8 mouse cellular contexts compared by ENCODE assay signal in genomic region chrX:12159534-12159881, GRCm38 (mm10). TPM values are rescaled to one million over a fixed set of nuclear protein-coding genes. Genes with fewer than 3 reads are reported as not detected.
DNase-seq lines count a peak whose midpoint lies in the region; ATAC-seq and TF ChIP-seq lines count a peak whose summit lies in the region.

No protein-coding gene starts in this region.

- WGBS in kidney, adult 2 months = 2% methylated on average over 9 of the region's 19 CpGs
- WGBS in forebrain, embryonic 12.5 days = under 1% methylated on average over 11 of the region's 19 CpGs
- WGBS in intestine, postnatal 0 days = 3% methylated on average over 15 of the region's 19 CpGs
- WGBS in macrophage (ENCODE audit: missing documents) = 7% methylated on average over 11 of the region's 19 CpGs

- DNase-seq in kidney, adult 2 months = peak; percentile 28
- no peak for DNase-seq in kidney, adult 11 months
- DNase-seq in NIH3T3 (ENCODE audit: low read depth) = peak; percentile 18
- DNase-seq in spleen, postnatal 36 days (ENCODE audit: low spot score in 2 of 2) = peak; percentile 47 to 55
- DNase-seq in layer of hippocampus, postnatal 36 days = no peak

- peak overlapping the region; percentile 57 for H3K9ac ChIP-seq in forebrain, embryonic 12.5 days
- peak overlapping the region; percentile 40; the same call in 1 of the 2 replicates for H3K9ac ChIP-seq in intestine, postnatal 0 days (ENCODE audit: low read depth, low read length)

- no peaks in the 10 kb centered on the region for H3K36me3 ChIP-seq in kidney, adult 2 months (ENCODE audit: control insufficient read depth, insufficient read depth, low read length)
- H3K36me3 ChIP-seq in forebrain, embryonic 12.5 days (replicated peaks) = no peaks in the 10 kb centered on the region
- H3K36me3 ChIP-seq in intestine, postnatal 0 days (ENCODE audit: control insufficient read depth, insufficient read depth) = no peaks in the 10 kb centered on the region
- H3K36me3 ChIP-seq in macrophage (ENCODE audit: inconsistent target) = no peaks in the 10 kb centered on the region

- H3K4me2 ChIP-seq in forebrain, embryonic 12.5 days = peak overlapping the region; percentile 62
- H3K4me2 ChIP-seq in intestine, postnatal 0 days (replicated peaks; ENCODE audit: low read depth) = peak overlapping the region; percentile 67

- no peak for TF ChIP-seq POLR2A in kidney, adult 2 months (IDR thresholded peaks at IDR 0.05; ENCODE audit: low read depth, low read length)

- no peak for TF ChIP-seq CTCF in kidney, adult 2 months (conservative IDR thresholded peaks at IDR 0.05; ENCODE audit: insufficient read depth, insufficient read length, low read depth, low read length)
- no peak for TF ChIP-seq CTCF in intestine, postnatal 0 days (IDR thresholded peaks at IDR 0.05; ENCODE audit: low read depth)

- ATAC-seq in forebrain, embryonic 12.5 days (ENCODE audit: low FRiP score) = no peak
- peak; percentile 11; the same call in 1 of the 2 replicates for ATAC-seq in intestine, postnatal 0 days

- peak overlapping the region; percentile 56 for H3K27ac ChIP-seq in kidney, adult 2 months (ENCODE audit: insufficient read depth, low read depth, low read length)
- H3K27ac ChIP-seq in forebrain, embryonic 12.5 days = peak overlapping the region; percentile 69
- peak overlapping the region; percentile 57 for H3K27ac ChIP-seq in intestine, postnatal 0 days (ENCODE audit: low read depth, low read length)
- no peak overlapping the region for H3K27ac ChIP-seq in macrophage

- no peaks in the 10 kb centered on the region for H3K27me3 ChIP-seq in kidney, adult 2 months (replicated peaks; ENCODE audit: control insufficient read depth, insufficient read depth, low read length)
- peaks cover 62% of the 10 kb centered on the region for H3K27me3 ChIP-seq in forebrain, embryonic 12.5 days
- H3K27me3 ChIP-seq in intestine, postnatal 0 days (replicated peaks; ENCODE audit: control insufficient read depth, insufficient read depth, low read length) = peaks cover 21% of the 10 kb centered on the region; the same call in 1 of the 2 replicates

- no peaks in the 10 kb centered on the region for H3K4me1 ChIP-seq in kidney, adult 2 months (ENCODE audit: control insufficient read depth, insufficient read depth, low read length)
- H3K4me1 ChIP-seq in forebrain, embryonic 12.5 days = peaks cover 40% of the 10 kb centered on the region
- no peaks in the 10 kb centered on the region for H3K4me1 ChIP-seq in intestine, postnatal 0 days (replicated peaks; ENCODE audit: control insufficient read depth, insufficient read depth, low read length)

- peak overlapping the region; percentile 58 for H3K4me3 ChIP-seq in kidney, adult 2 months (ENCODE audit: insufficient read depth, low read depth, low read length)
- H3K4me3 ChIP-seq in forebrain, embryonic 12.5 days (replicated peaks) = peak overlapping the region; percentile 45
- peak overlapping the region; percentile 39 for H3K4me3 ChIP-seq in intestine, postnatal 0 days (ENCODE audit: low read depth, low read length)
- H3K4me3 ChIP-seq in macrophage (ENCODE audit: inconsistent target) = peak overlapping the region; percentile 14; the same call in 1 of the 2 replicates

- no peaks in the 10 kb centered on the region for H3K79me2 ChIP-seq in macrophage (ENCODE audit: inconsistent target)

- no peaks in the 10 kb centered on the region for H3K9me3 ChIP-seq in forebrain, embryonic 12.5 days
- no peaks in the 10 kb centered on the region for H3K9me3 ChIP-seq in intestine, postnatal 0 days (ENCODE audit: control insufficient read depth)

RNA-seq across cellular contexts. Expression of gene Bcor, which starts 0.6 kb away (rescaled TPM):
- polyA plus RNA-seq in kidney, adult 2 months (2012; rRNA removed) = 5.7 and 6.4 TPM in 2 replicates
- 23.1 and 23.5 TPM in 2 replicates for polyA plus RNA-seq in forebrain, embryonic 12.5 days (2016; fragmentation: Nextera tagmentation; extraction: Ambion mirVana)
- polyA plus RNA-seq in intestine, postnatal 0 days (2015; fragmentation: Nextera tagmentation; extraction: Ambion mirVana) = 4.2 and 4.8 TPM in 2 replicates
- 100 to 1,000 TPM in 2 of 26 experiments, 10 to 100 TPM in 24; 15.3 to 177 (median 30.9) TPM for total RNA-seq in macrophage (2018; cell fraction: chromatin; rRNA removed)
- 10 to 100 TPM; 13.1 to 93.5 (median 21.7) TPM for total RNA-seq in macrophage (2018; cell fraction: cytosol; rRNA removed)
- 100 to 1,000 TPM in 1 of 26 experiments, 10 to 100 TPM in 25; 14.2 to 120 (median 21.9) TPM for total RNA-seq in macrophage (2018; cell fraction: nucleus; rRNA removed)
- 12.8 to 15.2 TPM (median 13.3 TPM) in 3 replicates for polyA plus RNA-seq in macrophage (2018)
- 10 to 100 TPM; 16.9 to 19.3 TPM for total RNA-seq in layer of hippocampus, postnatal 36 days (2021)

Comparison
In these comparisons a context has a peak if more than half of its experiments do, and no peak if none do; other contexts are left out.
1. DNase-seq: peak in kidney, adult 2 months (single experiment), NIH3T3 (single experiment) and spleen, postnatal 36 days (2 of 2); none in kidney, adult 11 months (single experiment) and layer of hippocampus, postnatal 36 days (0 of 2).
2. Peak in every context shown above with its lines, with median percentiles within 50 percentile points of each other: H3K4me3 ChIP-seq.